Mouse (Mus musculus) myocyte (in vitro differentiated cells): Measurements from ENCODE around the gene Zbtb24.

ENCODE experiments used
- CEBPB ChIP-seq: IDR thresholded peaks from 2 replicates; pipeline ENCODE4 v1.6.1; 2011; ENCODE audit warnings: mild to moderate bottlenecking, moderate library complexity; ENCODE audit not compliant: poor library complexity, insufficient read depth, severe bottlenecking
- E2F4 ChIP-seq: IDR thresholded peaks from one replicate; pipeline ENCODE4 v1.6.1; 2011; ENCODE audit warnings: mild to moderate bottlenecking, control low read depth, moderate library complexity; ENCODE audit not compliant: insufficient read depth
- MAX ChIP-seq: IDR thresholded peaks from one replicate; pipeline ENCODE4 v1.6.1; 2011; ENCODE audit warnings: low read depth, mild to moderate bottlenecking, control low read depth
- MYOD1 ChIP-seq, 3 experiments: IDR thresholded peaks; one replicate each; pipeline ENCODE4 v1.6.1; 2011; ENCODE audit warnings: control low read depth in 2 of 3, low read depth in 2 of 3, mild to moderate bottlenecking in 2 of 3, moderate library complexity in 1 of 3; ENCODE audit not compliant: insufficient read length in 2 of 3, control insufficient read depth in 1 of 3
- MYOG ChIP-seq, 3 experiments: IDR thresholded peaks; one replicate each; pipeline ENCODE4 v1.6.1; 2011; ENCODE audit warnings: control low read depth in 2 of 3, low read depth in 2 of 3, mild to moderate bottlenecking in 2 of 3; ENCODE audit not compliant: insufficient read length in 2 of 3, control insufficient read depth in 1 of 3, insufficient read depth in 1 of 3
- POLR2A ChIP-seq: IDR thresholded peaks from one replicate; pipeline ENCODE4 v1.6.1; 2011; ENCODE audit warnings: low read depth, mild to moderate bottlenecking, control low read depth, moderate library complexity; ENCODE audit not compliant: insufficient read length
- POLR2AphosphoS2 ChIP-seq: IDR thresholded peaks from one replicate; pipeline ENCODE4 v1.6.1; 2011; ENCODE audit warnings: low read depth, control low read depth; ENCODE audit not compliant: insufficient read length
- REST ChIP-seq: IDR thresholded peaks from one replicate; pipeline ENCODE4 v1.6.1; 2011; ENCODE audit warnings: mild to moderate bottlenecking, control low read depth, moderate library complexity; ENCODE audit not compliant: insufficient read depth, insufficient read length
- SRF ChIP-seq: IDR thresholded peaks from one replicate; pipeline ENCODE4 v1.6.1; 2011; ENCODE audit warnings: low read depth; ENCODE audit not compliant: control insufficient read depth, insufficient read length
- TCF3 ChIP-seq: IDR thresholded peaks from one replicate; pipeline ENCODE4 v1.6.1; 2011; ENCODE audit warnings: low read depth, control low read depth; ENCODE audit not compliant: insufficient read length
- USF1 ChIP-seq: IDR thresholded peaks from one replicate; pipeline ENCODE4 v1.6.1; 2011; ENCODE audit warnings: low read depth, mild to moderate bottlenecking, control low read depth, moderate library complexity

DNA sequence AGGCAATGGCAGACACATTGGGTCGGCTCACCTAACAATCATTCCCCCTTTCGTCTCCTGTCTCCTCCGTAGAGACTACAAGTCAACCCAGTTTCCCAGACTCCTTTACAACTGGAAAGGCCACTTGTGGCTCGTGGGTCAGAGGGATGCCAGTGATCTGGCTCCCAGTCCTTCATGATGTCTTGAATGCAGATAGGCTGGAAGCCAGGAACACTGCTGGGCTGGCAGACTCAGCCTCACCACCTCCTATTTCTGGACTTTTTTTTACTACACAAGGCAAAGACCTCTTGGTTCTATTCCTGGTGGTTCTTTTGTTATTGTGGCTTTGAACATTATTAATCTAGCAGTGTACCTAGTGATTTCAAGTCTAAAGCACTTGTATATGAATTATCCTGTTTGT is 64.1 kb downstream of the Zbtb24 start:
- TF ChIP-seq POLR2A (no peak), SRF (no peak), USF1 (no peak), MYOG (IDR thresholded peaks at IDR 0.05; ENCODE audit: control insufficient read depth in 1 of 3, insufficient read depth in 1 of 3, insufficient read length in 2 of 3, low read depth in 2 of 3) (no peak), POLR2AphosphoS2 (no peak), E2F4 (no peak), CEBPB (no peak), MYOD1 (IDR thresholded peaks at IDR 0.05; ENCODE audit: control insufficient read depth in 1 of 3, insufficient read length in 2 of 3, low read depth in 2 of 3) (no peak), TCF3 (no peak), MAX (no peak), REST (no peak)
